Mouse (Mus musculus) heart, adult 2 months (tissue): ENCODE measurements at regions not wholly inside any gene's neighbourhood (a gene's known extent, or its start where the extent isn't known, plus 50 kb on each side); places are given as distances from the start of the nearest gene placed in this dataset.

Experiments used
- CTCF ChIP-seq: fragments of 200-600 bp; IDR thresholded peaks from 2 replicates; pipeline ENCODE4 v1.8.1; 2022; ENCODE audit warnings: antibody characterized with exemption, mild to moderate bottlenecking, moderate library complexity
- EP300 ChIP-seq: fragments of 200-500 bp; IDR thresholded peaks from 2 replicates; pipeline ENCODE4 v1.6.1; 2011; ENCODE audit warnings: low read depth, low read length, control low read depth; ENCODE audit not compliant: insufficient read depth
- POLR2A ChIP-seq: fragments of 200-500 bp; IDR thresholded peaks from 2 replicates; pipeline ENCODE4 v1.6.1; 2011; ENCODE audit warnings: mild to moderate bottlenecking, low read depth, low read length, control low read depth; ENCODE audit not compliant: insufficient read depth

DNA sequence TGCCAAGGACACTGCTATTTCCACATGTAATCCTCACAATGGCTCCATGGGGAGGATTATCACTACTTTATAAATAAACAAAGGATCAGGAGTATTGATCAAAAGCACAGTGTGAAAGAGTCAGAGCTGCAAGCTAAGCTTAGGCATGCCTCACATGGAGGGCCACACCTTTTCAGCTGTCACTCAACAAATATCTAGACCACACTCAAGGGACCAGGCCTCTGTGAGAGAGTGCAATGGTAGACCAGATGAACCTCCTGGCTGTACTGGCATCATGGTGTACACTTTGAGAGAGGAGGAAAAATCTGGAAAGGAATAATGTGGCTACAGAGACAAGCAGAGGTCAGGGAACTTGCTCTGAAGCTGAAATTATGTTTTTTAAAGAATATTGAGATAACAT, 276.6 kb downstream of the Ccser2 start:
- TF ChIP-seq CTCF (no peak), POLR2A (no peak), EP300 (no peak)
